Mouse (Mus musculus) olfactory bulb, adult 2 months (tissue): ENCODE results near the gene Exoc6.

Experiments used
- CTCF ChIP-seq: fragments of 200-500 bp; IDR thresholded peaks from 2 replicates; pipeline ENCODE4 v1.5.1; 2012; ENCODE audit warnings: low read depth, mild to moderate bottlenecking, low read length, moderate library complexity; ENCODE audit not compliant: insufficient read depth
- POLR2A ChIP-seq: fragments of 200-500 bp; IDR thresholded peaks from 2 replicates; pipeline ENCODE4 v1.6.1; 2012; ENCODE audit warnings: mild to moderate bottlenecking, low read depth, low read length, moderate library complexity; ENCODE audit not compliant: insufficient read depth

DNA sequence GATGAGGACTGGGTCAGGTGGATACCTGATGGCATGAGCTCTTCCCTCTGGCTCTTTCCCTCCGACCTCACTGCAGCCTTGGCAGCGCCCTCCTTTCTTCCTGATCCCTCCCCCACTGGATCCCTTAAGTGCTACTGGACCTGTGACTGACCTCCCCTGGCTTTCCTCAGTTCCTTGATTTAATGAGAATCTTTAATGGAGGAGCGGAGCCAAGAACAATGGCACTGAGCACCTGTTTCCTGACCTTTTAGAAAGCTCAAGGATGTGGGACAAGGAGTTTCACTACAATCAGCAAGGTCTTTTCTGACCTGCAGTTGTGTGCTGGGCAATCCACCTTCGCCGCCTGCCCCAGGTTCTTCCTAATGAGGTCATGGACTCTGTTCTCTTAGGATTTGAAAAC lies 43.6 kb upstream of the Exoc6 start:
- TF ChIP-seq POLR2A (no peak), CTCF (no peak)
